Mouse (Mus musculus) CH12.LX (cell line): ENCODE measurements at regions not wholly inside any gene's neighbourhood (a gene's known extent, or its start where the extent isn't known, plus 50 kb on each side); places are given as distances from the start of the nearest gene placed in this dataset.

ENCODE experiments used
- DNase-seq: peaks from one replicate; pipeline ENCODE4 v3.0.0-alpha.2; 2013; ENCODE audit errors: extremely low read depth
- H3K27ac ChIP-seq: 2 replicates; pipeline ENCODE4 v1.5.1; 2012; ENCODE audit warnings: low read depth, mild to moderate bottlenecking, control low read depth, moderate library complexity; ENCODE audit not compliant: insufficient read depth
- H3K27me3 ChIP-seq: replicated peaks from 2 replicates; pipeline ENCODE3; 2012; ENCODE audit warnings: inconsistent platforms
- H3K36me3 ChIP-seq, 2 experiments: replicated peaks in 1 of 2; 2 replicates each; pipeline versions ENCODE3 to v1.6.1; 2012; ENCODE audit warnings: inconsistent platforms in 1 of 2, low read length in 1 of 2, mild to moderate bottlenecking in 1 of 2, mixed read lengths in 1 of 2, moderate library complexity in 1 of 2; ENCODE audit not compliant: control insufficient read depth in 1 of 2, insufficient read depth in 1 of 2
- H3K4me1 ChIP-seq, 2 experiments: 2 replicates each; pipeline ENCODE4 v1.6.1; 2012; ENCODE audit warnings: inconsistent platforms in 1 of 2, moderate library complexity in 1 of 2; ENCODE audit not compliant: insufficient read depth in 2 of 2, control insufficient read depth in 1 of 2
- H3K4me2 ChIP-seq: 2 replicates; pipeline ENCODE4 v1.6.1; 2012; ENCODE audit warnings: low read depth, mild to moderate bottlenecking, control low read depth; ENCODE audit not compliant: poor library complexity, insufficient read depth, severe bottlenecking
- H3K4me3 ChIP-seq, 3 experiments: fragments of 150-350 bp in 1 of 3; sonication (generic) in 1 of 3; replicated peaks in 1 of 3; 2 replicates each; pipeline versions ENCODE3 to v1.5.1; 2011 to 2012; ENCODE audit warnings: low read depth in 2 of 3, low read length in 2 of 3, mild to moderate bottlenecking in 2 of 3, moderate library complexity in 2 of 3, control low read depth in 1 of 3, improper control_type of control experiment in 1 of 3, inconsistent platforms in 1 of 3, mixed read lengths in 1 of 3; ENCODE audit not compliant: poor library complexity in 1 of 3
- H3K79me2 ChIP-seq: replicated peaks from 2 replicates; pipeline ENCODE4 v1.6.1; 2012; ENCODE audit warnings: mild to moderate bottlenecking, moderate library complexity; ENCODE audit not compliant: control insufficient read depth, poor library complexity, insufficient read depth, severe bottlenecking; ENCODE audit errors: extremely low read depth
- H3K9ac ChIP-seq: 2 replicates; pipeline ENCODE4 v1.6.1; 2012; ENCODE audit warnings: low read depth, mild to moderate bottlenecking, control low read depth, moderate library complexity; ENCODE audit not compliant: insufficient read depth
- H3K9me3 ChIP-seq: replicated peaks from 2 replicates; pipeline ENCODE3; 2012; ENCODE audit warnings: low read length, inconsistent platforms, mixed read lengths
- CHD1 ChIP-seq: IDR thresholded peaks from 2 replicates; pipeline ENCODE4 v1.6.1; 2012; ENCODE audit warnings: low read depth, low read length, improper control_type of control experiment, inconsistent platforms
- CHD2 ChIP-seq: IDR thresholded peaks from 2 replicates; pipeline ENCODE4 v1.6.1; 2011; ENCODE audit warnings: low read length, improper control_type of control experiment
- IRF4 ChIP-seq: IDR thresholded peaks from 2 replicates; pipeline ENCODE4 v1.6.1; 2014; ENCODE audit warnings: low read depth, mild to moderate bottlenecking, inconsistent platforms, low read length, improper control_type of control experiment
- JUN ChIP-seq: IDR thresholded peaks from 2 replicates; pipeline ENCODE4 v1.6.1; 2011; ENCODE audit warnings: low read depth, mild to moderate bottlenecking, low read length, improper control_type of control experiment, moderate library complexity; ENCODE audit not compliant: insufficient read depth
- MAX ChIP-seq: IDR thresholded peaks from 2 replicates; pipeline ENCODE4 v1.6.1; 2011; ENCODE audit warnings: low read length, improper control_type of control experiment
- MEF2A ChIP-seq: IDR thresholded peaks from 2 replicates; pipeline ENCODE4 v1.6.1; 2014; ENCODE audit warnings: low read depth, mild to moderate bottlenecking, inconsistent platforms, low read length, improper control_type of control experiment, borderline replicate concordance
- MYC ChIP-seq: IDR thresholded peaks from 2 replicates; pipeline ENCODE4 v1.6.1; 2011; ENCODE audit warnings: low read depth, mild to moderate bottlenecking, improper control_type of control experiment, low read length
- NRF1 ChIP-seq: IDR thresholded peaks from 2 replicates; pipeline ENCODE4 v1.6.1; 2014; ENCODE audit warnings: low read depth, mild to moderate bottlenecking, inconsistent platforms, low read length, improper control_type of control experiment, moderate library complexity
- PAX5 ChIP-seq: IDR thresholded peaks from 2 replicates; pipeline ENCODE4 v1.6.1; 2012; ENCODE audit warnings: low read length, inconsistent platforms, mixed read lengths
- SIN3A ChIP-seq: IDR thresholded peaks from 2 replicates; pipeline ENCODE4 v1.6.1; 2012; ENCODE audit warnings: low read length, improper control_type of control experiment, inconsistent platforms
- SMC3 ChIP-seq: IDR thresholded peaks from 2 replicates; pipeline ENCODE4 v1.6.1; 2011; ENCODE audit warnings: low read depth, low read length, improper control_type of control experiment
- ZMIZ1 ChIP-seq: IDR thresholded peaks from 2 replicates; pipeline ENCODE4 v1.6.1; 2012; ENCODE audit warnings: low read depth, mild to moderate bottlenecking, inconsistent platforms, low read length, improper control_type of control experiment
- ZNF384 ChIP-seq: IDR thresholded peaks from 2 replicates; pipeline ENCODE4 v1.6.1; 2012; ENCODE audit warnings: low read depth, low read length, improper control_type of control experiment, inconsistent platforms
- dilution Hi-C: fragments of 300-500 bp; cut with MboI; formaldehyde crosslinking; loops from 2 replicates; pipeline ENCODE4 v1.14.3; 2020; ENCODE audit warnings: low sequenced_read_pairs; ENCODE audit not compliant: extremely low pct_unique_long_range_greater_than_20kb, extremely low pct_ligation_motif_present
- in situ Hi-C: fragments of 300-500 bp; cut with MboI; formaldehyde crosslinking; loops from 3 replicates; pipeline ENCODE4 v1.14.3; 2019; ENCODE audit warnings: low sequenced_read_pairs, low pct_ligation_motif_present, low pct_unique_long_range_greater_than_20kb, mixed read lengths

GRCm38 (mm10) chr15:59722661-59723413 lies 293.6 kb downstream of the 4933412E24Rik start:
- H3K4me1 ChIP-seq, result peaks cover 10 to 46% of the 10 kb centered on the region in 2 experiments
- dilution Hi-C loops (no loop called here), in situ Hi-C loops (no loop called here)
- H3K36me3 ChIP-seq, result no peaks in the 10 kb centered on the region
- no peak overlapping the region for H3K4me2 ChIP-seq
- H3K79me2 ChIP-seq, result no peaks in the 10 kb centered on the region
- H3K27ac ChIP-seq, result no peak overlapping the region
- TF ChIP-seq SIN3A, result no peak
- no peak for TF ChIP-seq ZNF384
- no peak for TF ChIP-seq MEF2A
- H3K9me3 ChIP-seq, result no peaks in the 10 kb centered on the region
- no peak overlapping the region for H3K4me3 ChIP-seq
- no peak for DNase-seq
- no peak overlapping the region for H3K9ac ChIP-seq
- no peaks in the 10 kb centered on the region for H3K27me3 ChIP-seq

GRCm38 (mm10) chr15:59721420-59721819 lies 295.0 kb downstream of the 4933412E24Rik start:
- Histone ChIP-seq H3K27me3 (no peaks in the 10 kb centered on the region), H3K36me3 (no peaks in the 10 kb centered on the region), H3K4me3 (no peak overlapping the region), H3K4me2 (no peak overlapping the region), H3K4me1 (peaks cover 7 to 32% of the 10 kb centered on the region in 2 experiments; a peak in 3 of 4 replicates), H3K9ac (no peak overlapping the region), H3K9me3 (no peaks in the 10 kb centered on the region), H3K27ac (no peak overlapping the region), H3K79me2 (no peaks in the 10 kb centered on the region)
- DNase-seq, result no peak
- in situ Hi-C loops (no loop called here), dilution Hi-C loops (no loop called here)
- TF ChIP-seq CHD1 (no peak), JUN (no peak), PAX5 (no peak), CHD2 (no peak), IRF4 (no peak), MAX (no peak), ZMIZ1 (no peak), SMC3 (no peak)

- dilution Hi-C loops, result no loop called here
- Histone ChIP-seq H3K9me3 (no peaks in the 10 kb centered on the region), H3K4me1 (peaks cover 7 to 28% of the 10 kb centered on the region in 2 experiments; a peak in 3 of 4 replicates), H3K4me3 (no peak overlapping the region), H3K36me3 (no peaks in the 10 kb centered on the region)
- in situ Hi-C loops, result no loop called here
- TF ChIP-seq CHD2 (no peak), MYC (no peak), NRF1 (no peak)
- TF ChIP-seq, all 38 proteins: peak for 0
- H3K79me2 ChIP-seq, result no peaks in the 10 kb centered on the region
- H3K27ac ChIP-seq, result no peak overlapping the region
- no peak overlapping the region for H3K9ac ChIP-seq
- H3K27me3 ChIP-seq, result no peaks in the 10 kb centered on the region
- no peak for DNase-seq
- no peak overlapping the region for H3K4me2 ChIP-seq
These were observed 295.4 kb downstream of the 4933412E24Rik start for GRCm38 (mm10) chr15:59721018-59721417.
